Mouse (Mus musculus) retina, postnatal 1 day (tissue): Measurements from ENCODE around the gene Lix1.

ENCODE experiments used
- DNase-seq: peaks from one replicate; pipeline ENCODE4 v3.0.0-alpha.2; 2012

Lix1 gene

DNA sequence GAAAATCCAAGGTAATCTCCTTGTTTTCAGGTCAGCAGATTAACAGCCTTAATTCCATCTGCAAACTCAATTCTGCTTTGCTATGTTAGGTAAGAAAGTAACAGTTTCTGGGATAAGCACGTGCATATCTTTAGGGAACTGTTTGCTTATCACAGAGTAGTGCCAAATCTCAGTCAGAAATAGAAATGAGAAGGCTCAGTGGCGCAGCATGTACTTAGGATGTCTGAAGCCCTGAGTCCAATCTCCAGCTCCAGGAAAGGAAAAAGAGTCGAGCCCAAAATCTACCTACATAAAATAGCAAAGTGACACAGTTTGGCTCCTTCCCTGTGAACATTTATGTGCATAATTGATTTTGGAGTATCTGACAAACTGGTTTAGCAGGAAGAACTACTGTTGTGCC, 96.8 kb downstream of the Lix1 start:
- DNase-seq = no peak

DNA sequence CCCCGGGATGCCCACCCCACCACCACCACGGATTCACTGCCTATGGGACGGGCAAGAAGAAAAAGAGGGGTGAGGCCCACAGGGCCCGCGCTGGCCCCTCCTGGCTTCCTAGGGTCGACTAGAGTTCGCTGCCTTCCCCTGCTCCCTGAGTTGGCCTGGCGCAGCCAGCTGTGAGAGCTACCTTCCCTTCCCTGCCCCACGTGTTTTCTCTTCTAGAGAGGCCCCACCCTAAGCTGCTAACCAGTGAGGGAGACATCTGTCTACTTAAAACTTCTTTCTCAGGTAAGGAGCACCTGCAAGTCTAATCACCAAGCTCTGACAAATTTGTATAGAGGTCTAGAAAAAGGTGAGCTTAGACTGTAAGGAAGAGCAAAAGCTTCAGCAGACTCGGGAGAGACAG, 104.2 kb downstream of the Lix1 start:
- DNase-seq = no peak
